Mouse (Mus musculus) frontal cortex, postnatal 14 days (tissue): ENCODE measurements at regions not wholly inside any gene's neighbourhood (a gene's known extent, or its start where the extent isn't known, plus 50 kb on each side); places are given as distances from the start of the nearest gene placed in this dataset.

Experiments used
- DNase-seq, 2 experiments: peaks; one replicate each; pipeline ENCODE4 v3.0.0; 2022; ENCODE audit warnings: low spot score in 2 of 2

GRCm38 (mm10) chr11:34153749-34154525 is 54.0 kb downstream of the Foxi1 start:
- no peak for DNase-seq

- peak; percentile 67 to 84 for DNase-seq
Observed at GRCm38 (mm10) chr11:34149370-34149976, 51.1 kb upstream of the 4930469K13Rik start.
